Mouse (Mus musculus) limb, embryonic 15.5 days (tissue): ENCODE results near the gene Kif6. TPM values are rescaled to one million over a fixed set of nuclear protein-coding genes. Genes with fewer than 3 reads are reported as not detected.
A peak's percentile ranks its signal among the peaks of the same experiment; 100 is the strongest.

Experiments
- ATAC-seq: fragments of 200-750 bp; cut with Nextera tagmentation; 2 replicates; pipeline ENCODE4 v1.8.0; 2017; ENCODE audit warnings: low read depth, moderate TSS enrichment; ENCODE audit not compliant: insufficient number of reproducible peaks, low FRiP score, low TSS enrichment
- H3K27ac ChIP-seq: fragments of 300-500 bp; sonication (generic); 2 replicates; pipeline ENCODE4 v1.5.1; 2015; ENCODE audit warnings: moderate library complexity, mild to moderate bottlenecking, inconsistent platforms
- H3K27me3 ChIP-seq: fragments of 300-500 bp; sonication (generic); 2 replicates; pipeline ENCODE4 v1.6.1; 2015; ENCODE audit warnings: inconsistent platforms
- H3K36me3 ChIP-seq: fragments of 300-500 bp; sonication (generic); 2 replicates; pipeline ENCODE4 v1.6.1; 2015; ENCODE audit warnings: inconsistent platforms
- H3K4me1 ChIP-seq: fragments of 300-500 bp; sonication (generic); 2 replicates; pipeline ENCODE4 v1.6.1; 2015; ENCODE audit warnings: inconsistent platforms
- H3K4me2 ChIP-seq: fragments of 300-500 bp; sonication (generic); 2 replicates; pipeline ENCODE4 v1.6.1; 2015; ENCODE audit warnings: mild to moderate bottlenecking, inconsistent platforms
- H3K4me3 ChIP-seq: fragments of 300-500 bp; sonication (generic); 2 replicates; pipeline ENCODE4 v1.5.1; 2015; ENCODE audit warnings: mild to moderate bottlenecking, inconsistent platforms
- H3K9ac ChIP-seq: fragments of 300-500 bp; sonication (generic); 2 replicates; pipeline ENCODE4 v1.6.1; 2015; ENCODE audit warnings: inconsistent platforms
- H3K9me3 ChIP-seq: fragments of 300-500 bp; sonication (generic); 2 replicates; pipeline ENCODE4 v1.6.1; 2016; ENCODE audit warnings: inconsistent platforms
- WGBS: fragments of 180-500 bp; shearing (Covaris S2); methylation state at CpG from one replicate; pipeline ENCODE4 v1.1.7; 2015; 5-methylcytosine and 5-hydroxymethylcytosine counted together
- polyA plus RNA-seq: library from polyadenylated mRNA; unstranded; fragments of >200 nt; fragmentation: Nextera tagmentation; extraction: Ambion mirVana; gene quantifications from 2 replicates; pipeline ENCODE4 v1.2.1, GENCODE M21; 2015

The Kif6 gene
- polyA plus RNA-seq, 1 experiment from 2014 or later: 1.3 TPM

GRCm38 (mm10) chr17:49777115-49777839, 162.3 kb downstream of the Kif6 start:
- no peak for ATAC-seq
- H3K36me3 ChIP-seq: no peaks in the 10 kb centered on the region
- no peaks in the 10 kb centered on the region for H3K9me3 ChIP-seq
- H3K27ac ChIP-seq: no peak overlapping the region
- H3K4me1 ChIP-seq: peaks cover 24% of the 10 kb centered on the region
- no peak overlapping the region for H3K4me3 ChIP-seq
- no peaks in the 10 kb centered on the region for H3K27me3 ChIP-seq
- H3K9ac ChIP-seq: no peak overlapping the region
- WGBS: 23% methylated on average over 13 of the region's 13 CpGs
- H3K4me2 ChIP-seq: no peak overlapping the region

- Histone ChIP-seq H3K27me3 (no peaks in the 10 kb centered on the region), H3K4me2 (no peak overlapping the region), H3K36me3 (no peaks in the 10 kb centered on the region), H3K4me3 (no peak overlapping the region), H3K9ac (no peak overlapping the region), H3K9me3 (no peaks in the 10 kb centered on the region), H3K4me1 (peaks cover 13% of the 10 kb centered on the region), H3K27ac (no peak overlapping the region)
- WGBS: 80% methylated on average over 4 of the region's 4 CpGs
- no peak for ATAC-seq
Observed at GRCm38 (mm10) chr17:49779066-49779465, 164.1 kb downstream of the Kif6 start.

- no peak for ATAC-seq
- no peaks in the 10 kb centered on the region for H3K9me3 ChIP-seq
- no peaks in the 10 kb centered on the region for H3K27me3 ChIP-seq
- H3K4me3 ChIP-seq: no peak overlapping the region
- no peak overlapping the region for H3K9ac ChIP-seq
- no peaks in the 10 kb centered on the region for H3K36me3 ChIP-seq
- WGBS: 37% methylated on average over 3 of the region's 3 CpGs
- no peak overlapping the region for H3K4me2 ChIP-seq
- peak overlapping the region; percentile 40; the same call in 1 of the 2 replicates for H3K27ac ChIP-seq
- peaks cover 13% of the 10 kb centered on the region for H3K4me1 ChIP-seq
Observed at GRCm38 (mm10) chr17:49779576-49779975, 164.6 kb downstream of the Kif6 start.

- Histone ChIP-seq H3K4me3 (no peak overlapping the region), H3K4me1 (no peaks in the 10 kb centered on the region), H3K9ac (no peak overlapping the region), H3K4me2 (no peak overlapping the region), H3K27me3 (no peaks in the 10 kb centered on the region), H3K27ac (no peak overlapping the region), H3K36me3 (no peaks in the 10 kb centered on the region), H3K9me3 (no peaks in the 10 kb centered on the region)
- 89% methylated on average over 5 of the region's 5 CpGs for WGBS
- ATAC-seq: no peak
Observed at GRCm38 (mm10) chr17:49785851-49786250, 170.9 kb downstream of the Kif6 start.

DNA sequence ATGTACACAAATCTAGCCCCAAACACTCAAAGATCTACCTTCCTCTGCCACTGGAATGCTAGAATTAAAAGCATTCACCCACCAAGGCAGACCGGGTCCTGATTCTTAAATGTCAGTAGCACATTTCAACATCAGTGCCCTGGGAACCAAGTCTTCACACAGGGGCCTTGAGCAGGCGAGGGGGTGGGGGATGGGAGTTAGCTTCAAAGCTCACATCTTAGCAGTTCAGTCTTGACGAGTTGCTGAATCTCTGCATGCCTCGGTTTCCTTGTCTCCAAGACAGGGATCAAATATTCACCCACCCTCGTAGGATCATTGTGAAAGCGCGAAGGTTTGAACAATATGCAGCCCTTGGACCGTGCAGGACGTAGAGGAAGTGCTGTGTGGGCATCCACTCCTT, 172.4 kb downstream of the Kif6 start:
- no peaks in the 10 kb centered on the region for H3K36me3 ChIP-seq
- no peak overlapping the region for H3K4me2 ChIP-seq
- H3K9me3 ChIP-seq: no peaks in the 10 kb centered on the region
- no peak for ATAC-seq
- H3K4me1 ChIP-seq: 0 out of 2 replicates have a peak, but pooled peaks cover 4% of the 10 kb centered on the region
- no peak overlapping the region for H3K4me3 ChIP-seq
- no peak overlapping the region for H3K9ac ChIP-seq
- WGBS: 74% methylated on average over 9 of the region's 9 CpGs
- H3K27ac ChIP-seq: no peak overlapping the region
- H3K27me3 ChIP-seq: no peaks in the 10 kb centered on the region

DNA sequence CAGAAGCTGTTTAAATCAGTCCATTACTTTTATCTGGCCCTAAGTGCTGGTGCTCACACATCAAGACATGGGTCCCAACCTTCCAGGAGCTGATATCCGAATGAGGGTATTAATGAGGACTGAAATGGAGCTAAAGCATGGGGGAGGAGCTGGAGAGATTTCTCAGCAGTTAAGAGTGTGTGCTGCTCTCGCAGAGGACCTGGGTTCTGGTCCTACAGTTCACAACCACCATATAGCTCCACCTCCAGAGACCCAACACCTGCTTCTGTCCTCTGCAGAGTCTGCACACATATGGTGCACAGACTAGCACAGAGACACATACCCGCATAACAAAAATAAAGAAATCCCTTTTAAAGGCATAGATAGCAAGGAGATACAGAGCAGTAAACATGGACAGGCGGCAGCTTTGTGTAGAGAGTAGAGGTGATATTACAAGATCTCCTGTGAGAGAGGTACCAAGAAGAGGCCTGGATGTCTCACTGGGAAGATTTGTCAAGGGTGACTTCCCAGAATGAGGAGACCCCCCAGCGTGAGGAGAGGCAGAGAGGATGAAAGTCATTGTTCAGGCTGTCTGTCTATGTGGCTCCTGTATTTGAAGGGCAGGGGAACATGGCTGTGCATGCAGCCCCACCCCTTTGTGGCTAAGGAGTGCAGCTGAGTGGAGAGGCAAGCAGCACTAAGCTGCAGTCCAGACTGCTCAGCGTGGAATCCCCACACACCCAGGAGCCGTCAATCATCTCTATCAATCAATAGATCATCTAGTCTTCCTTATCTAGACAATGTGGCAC, 173.4 kb downstream of the Kif6 start:
- H3K27ac ChIP-seq: no peak overlapping the region
- 0 out of 2 replicates have a peak, but pooled peaks cover 4% of the 10 kb centered on the region for H3K4me1 ChIP-seq
- ATAC-seq: no peak
- no peak overlapping the region for H3K4me2 ChIP-seq
- no peaks in the 10 kb centered on the region for H3K36me3 ChIP-seq
- no peak overlapping the region for H3K4me3 ChIP-seq
- H3K9ac ChIP-seq: no peak overlapping the region
- H3K9me3 ChIP-seq: no peaks in the 10 kb centered on the region
- no peaks in the 10 kb centered on the region for H3K27me3 ChIP-seq
- 66% methylated on average over 7 of the region's 7 CpGs for WGBS

- no peaks in the 10 kb centered on the region for H3K36me3 ChIP-seq
- no peaks in the 10 kb centered on the region for H3K9me3 ChIP-seq
- ATAC-seq: no peak
- no peak overlapping the region for H3K9ac ChIP-seq
- no peak overlapping the region for H3K4me2 ChIP-seq
- WGBS: 95% methylated on average over 5 of the region's 5 CpGs
- H3K27me3 ChIP-seq: no peaks in the 10 kb centered on the region
- no peak overlapping the region for H3K4me3 ChIP-seq
- no peak overlapping the region for H3K27ac ChIP-seq
- H3K4me1 ChIP-seq: 0 out of 2 replicates have a peak, but pooled peaks cover 4% of the 10 kb centered on the region
Observed at GRCm38 (mm10) chr17:49791546-49791945, 176.6 kb downstream of the Kif6 start.

DNA sequence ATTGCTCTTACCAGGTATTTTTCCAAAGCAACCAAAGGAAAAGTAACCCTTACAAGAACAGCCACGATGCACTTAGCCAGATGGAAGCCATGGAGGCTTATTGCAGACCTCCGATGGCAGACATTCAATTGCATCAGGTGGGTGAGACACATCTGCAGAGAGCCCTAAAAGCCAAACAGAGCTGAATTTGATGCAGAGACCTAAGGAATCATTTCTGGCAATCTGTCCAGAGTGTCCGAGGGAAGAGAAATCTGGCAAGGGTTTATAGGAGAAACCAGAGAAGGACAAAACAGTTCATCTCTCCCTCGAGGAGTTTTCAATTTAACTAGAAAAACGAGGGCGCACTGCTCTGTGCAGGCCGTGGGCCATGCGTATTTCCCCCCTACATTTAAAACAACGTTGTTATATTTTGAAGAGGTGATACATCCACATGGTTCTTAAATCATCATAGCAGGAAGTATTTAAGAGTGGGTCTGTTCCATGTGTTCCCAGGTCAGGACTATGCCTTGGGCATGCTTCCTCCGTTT, 177.3 kb downstream of the Kif6 start:
- Histone ChIP-seq H3K9me3 (no peaks in the 10 kb centered on the region), H3K4me2 (no peak overlapping the region), H3K27ac (no peak overlapping the region), H3K9ac (no peak overlapping the region), H3K4me1 (0 out of 2 replicates have a peak, but pooled peaks cover 4% of the 10 kb centered on the region), H3K27me3 (no peaks in the 10 kb centered on the region), H3K4me3 (no peak overlapping the region), H3K36me3 (no peaks in the 10 kb centered on the region)
- ATAC-seq: peak; percentile 48; the same call in 1 of the 2 replicates
- WGBS: 43% methylated on average over 10 of the region's 10 CpGs

DNA sequence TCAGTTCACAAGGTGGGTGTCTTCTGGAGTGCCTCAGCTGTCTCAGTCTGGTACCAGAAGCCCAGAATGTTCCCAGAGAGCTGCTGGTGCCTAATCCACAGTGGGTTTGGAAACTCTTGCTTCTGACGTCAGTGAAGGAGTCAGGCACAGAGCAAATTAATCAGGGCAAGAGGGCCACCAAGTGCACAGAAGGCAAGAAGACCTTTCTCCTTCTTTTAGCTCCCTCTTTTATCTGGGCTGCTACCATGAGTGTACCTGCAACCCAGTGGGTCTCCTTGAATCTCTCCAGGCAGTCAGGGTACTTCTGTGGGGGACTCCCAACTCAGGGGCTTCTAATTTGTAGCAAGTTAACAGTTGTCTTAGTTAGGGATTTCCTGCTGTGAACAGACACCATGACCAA, 178.0 kb downstream of the Kif6 start:
- no peak overlapping the region for H3K4me3 ChIP-seq
- no peak overlapping the region for H3K27ac ChIP-seq
- no peaks in the 10 kb centered on the region for H3K9me3 ChIP-seq
- H3K9ac ChIP-seq: no peak overlapping the region
- no peak overlapping the region for H3K4me2 ChIP-seq
- no peak for ATAC-seq
- H3K27me3 ChIP-seq: no peaks in the 10 kb centered on the region
- H3K36me3 ChIP-seq: no peaks in the 10 kb centered on the region
- H3K4me1 ChIP-seq: 0 out of 2 replicates have a peak, but pooled peaks cover 4% of the 10 kb centered on the region
- WGBS: 63% methylated on average over 1 of the region's 1 CpGs

DNA sequence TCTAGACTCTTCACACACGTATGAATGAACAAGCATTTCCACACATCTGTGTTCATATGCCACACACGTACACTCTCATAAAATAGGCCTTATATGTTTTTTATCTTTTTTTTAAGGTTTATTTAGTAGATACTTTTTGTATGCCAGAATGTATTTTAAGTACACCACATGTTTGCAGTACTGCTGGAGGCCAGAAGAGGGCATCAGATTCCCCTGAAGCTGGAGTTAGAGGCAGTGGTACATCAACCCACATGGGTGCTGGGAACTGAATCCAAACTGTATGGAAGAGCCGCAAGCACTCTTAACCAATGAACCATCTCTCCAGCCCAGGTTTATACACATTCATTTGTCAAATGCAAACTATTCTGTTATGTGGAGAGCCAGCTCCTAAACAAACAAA, 179.0 kb downstream of the Kif6 start:
- no peak overlapping the region for H3K9ac ChIP-seq
- WGBS: 91% methylated on average over 3 of the region's 3 CpGs
- no peak overlapping the region for H3K4me2 ChIP-seq

GRCm38 (mm10) chr17:49795241-49795640, 180.3 kb downstream of the Kif6 start:
- Histone ChIP-seq H3K4me1 (peaks cover 7% of the 10 kb centered on the region), H3K4me2 (no peak overlapping the region), H3K9me3 (no peaks in the 10 kb centered on the region), H3K27ac (no peak overlapping the region), H3K36me3 (no peaks in the 10 kb centered on the region), H3K4me3 (no peak overlapping the region), H3K27me3 (no peaks in the 10 kb centered on the region), H3K9ac (no peak overlapping the region)
- 79% methylated on average over 3 of the region's 3 CpGs for WGBS
- ATAC-seq: no peak

More for the DNA sequence above, 179.0 kb downstream of the Kif6 start:
- Histone ChIP-seq H3K4me3 (no peak overlapping the region), H3K4me1 (0 out of 2 replicates have a peak, but pooled peaks cover 4% of the 10 kb centered on the region), H3K36me3 (no peaks in the 10 kb centered on the region), H3K27ac (no peak overlapping the region), H3K9me3 (no peaks in the 10 kb centered on the region), H3K27me3 (no peaks in the 10 kb centered on the region)
- no peak for ATAC-seq

GRCm38 (mm10) chr17:49796116-49796515, 181.2 kb downstream of the Kif6 start:
- no peak overlapping the region for H3K27ac ChIP-seq
- WGBS: 73% methylated on average over 3 of the region's 3 CpGs
- no peak overlapping the region for H3K4me2 ChIP-seq
- H3K4me3 ChIP-seq: no peak overlapping the region
- H3K36me3 ChIP-seq: no peaks in the 10 kb centered on the region
- H3K4me1 ChIP-seq: peaks cover 7% of the 10 kb centered on the region
- no peak for ATAC-seq
- H3K27me3 ChIP-seq: no peaks in the 10 kb centered on the region
- no peak overlapping the region for H3K9ac ChIP-seq
- no peaks in the 10 kb centered on the region for H3K9me3 ChIP-seq
